Mouse (Mus musculus) B cell, adult 2 months (primary cell): ENCODE measurements around the gene Tm6sf1.
A peak's percentile ranks its signal among the peaks of the same experiment; 100 is the strongest.

Source experiments
- DNase-seq, 2 experiments: peaks; one replicate each; pipeline ENCODE4 v3.0.0; 2022

Gene Tm6sf1

DNA sequence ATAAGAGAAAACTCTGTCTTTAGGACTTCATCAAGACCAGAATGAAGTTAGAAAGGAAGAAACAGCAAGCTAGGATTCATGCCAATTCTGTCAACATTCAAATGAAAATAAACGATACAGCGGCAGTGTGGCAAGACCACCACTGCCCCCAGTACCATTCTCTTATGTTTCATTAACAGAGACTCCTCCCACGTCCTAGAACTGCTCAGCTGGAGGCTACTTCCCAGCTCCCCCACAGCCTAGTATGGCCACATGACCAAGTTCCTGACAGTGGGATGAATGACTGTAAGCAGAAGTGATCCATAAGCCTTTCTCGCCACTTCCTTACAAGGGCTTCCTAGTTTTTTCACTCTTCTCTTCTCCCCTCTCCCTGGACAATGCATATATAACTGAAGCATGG is 45.3 kb downstream of the Tm6sf1 start:
- no peak for DNase-seq

DNA sequence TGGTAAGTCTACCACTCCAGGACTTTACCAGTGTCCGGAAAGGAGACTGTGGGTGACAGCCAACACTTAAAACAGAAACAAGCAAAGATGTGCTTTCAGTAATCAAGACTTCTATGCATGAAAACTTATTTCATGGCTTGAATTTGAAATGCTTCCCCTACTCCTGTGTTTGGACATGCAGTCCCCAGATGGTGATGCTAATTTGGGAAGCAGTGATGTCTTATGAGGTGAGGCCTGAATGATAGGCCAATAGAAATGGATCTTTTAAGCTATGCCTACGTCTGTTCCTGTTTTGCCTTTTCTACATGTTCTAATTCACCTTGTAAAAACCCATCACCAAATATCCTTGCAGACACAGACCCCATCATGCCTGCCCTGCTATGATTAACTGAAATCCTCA is 46.1 kb downstream of the Tm6sf1 start:
- no peak for DNase-seq

DNA sequence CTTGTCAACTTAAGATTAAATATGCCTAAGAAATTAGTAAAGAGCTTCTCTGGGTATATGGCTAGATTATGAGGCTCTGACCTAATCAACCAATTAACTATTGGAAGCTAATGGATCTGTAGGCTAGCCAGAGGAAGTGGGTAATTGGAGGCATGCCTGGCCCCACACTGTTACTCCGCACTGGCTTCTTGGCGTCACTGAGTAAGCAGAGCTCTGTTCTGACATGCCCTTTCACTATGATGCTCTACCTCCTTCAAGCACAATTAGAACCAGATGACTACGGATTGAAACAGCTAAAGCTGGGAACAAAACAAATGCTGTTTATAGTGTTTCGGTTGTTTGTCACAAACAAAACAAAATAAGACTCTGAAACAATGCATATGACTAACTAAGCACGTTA is 59.5 kb downstream of the Tm6sf1 start:
- no peak for DNase-seq

DNA sequence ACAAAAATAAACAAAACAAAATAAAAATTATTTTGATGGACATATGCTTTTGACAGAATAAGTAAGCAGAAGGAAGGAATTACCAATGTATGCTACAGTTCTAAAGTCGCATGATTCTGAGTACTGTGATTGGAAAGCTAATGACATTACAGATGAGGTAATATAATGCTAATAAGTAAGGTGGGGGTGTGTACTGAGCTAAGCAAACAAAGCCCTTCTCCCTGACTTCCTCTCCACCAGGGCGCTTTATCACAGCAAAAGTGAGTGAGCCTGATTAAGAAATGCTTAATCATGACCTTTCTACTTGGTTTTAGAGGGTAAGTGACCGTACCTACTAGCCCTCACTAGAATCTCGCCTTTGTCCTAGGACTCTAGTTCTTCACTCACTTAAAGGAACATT is 61.5 kb downstream of the Tm6sf1 start:
- DNase-seq = no peak

DNA sequence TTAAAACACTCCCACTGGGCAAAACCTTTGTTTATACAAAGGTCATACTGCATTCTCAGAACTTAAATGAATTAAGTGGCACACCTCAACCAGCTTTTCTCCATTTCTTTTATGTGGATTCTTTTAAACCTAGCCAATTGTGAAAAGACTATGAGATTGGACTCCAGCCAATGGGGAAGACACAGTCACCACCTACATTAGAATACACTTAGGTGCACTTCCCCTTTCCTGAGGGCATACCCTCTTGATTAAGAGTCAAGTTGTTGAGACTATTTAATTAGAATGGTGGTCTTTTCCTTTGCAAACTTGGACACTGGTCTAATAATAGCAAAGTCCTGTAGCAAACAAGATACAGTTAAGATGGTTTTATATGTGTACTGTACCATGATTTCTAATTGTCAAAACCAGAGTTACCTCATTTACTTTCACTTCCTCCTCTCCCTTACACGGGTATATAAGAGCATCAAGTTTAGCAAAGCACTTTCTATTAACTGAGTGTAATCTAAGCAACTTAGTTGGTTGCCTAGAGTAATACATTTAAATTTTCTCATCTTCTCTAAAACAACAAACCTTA is 62.7 kb downstream of the Tm6sf1 start:
- DNase-seq = peak; percentile 38 to 45

DNA sequence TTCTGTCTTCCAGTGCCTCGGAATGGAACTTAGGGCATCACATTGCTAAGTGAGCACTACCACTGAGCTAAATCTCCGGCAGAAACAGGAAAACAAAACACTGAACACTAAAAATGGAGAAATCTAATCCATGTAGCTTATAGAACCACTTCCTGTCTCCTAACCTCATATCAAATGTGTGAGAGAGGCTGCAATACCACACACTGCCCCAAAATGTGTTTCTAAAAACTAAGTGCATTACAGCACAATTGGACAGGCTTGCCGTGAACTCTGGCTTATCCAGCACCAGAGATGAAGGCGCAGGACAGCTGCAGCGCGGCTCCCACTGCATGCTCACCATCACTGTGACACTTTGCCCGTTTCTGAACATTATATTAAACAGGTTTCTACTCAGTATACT is 70.2 kb downstream of the Tm6sf1 start:
- DNase-seq = no peak

DNA sequence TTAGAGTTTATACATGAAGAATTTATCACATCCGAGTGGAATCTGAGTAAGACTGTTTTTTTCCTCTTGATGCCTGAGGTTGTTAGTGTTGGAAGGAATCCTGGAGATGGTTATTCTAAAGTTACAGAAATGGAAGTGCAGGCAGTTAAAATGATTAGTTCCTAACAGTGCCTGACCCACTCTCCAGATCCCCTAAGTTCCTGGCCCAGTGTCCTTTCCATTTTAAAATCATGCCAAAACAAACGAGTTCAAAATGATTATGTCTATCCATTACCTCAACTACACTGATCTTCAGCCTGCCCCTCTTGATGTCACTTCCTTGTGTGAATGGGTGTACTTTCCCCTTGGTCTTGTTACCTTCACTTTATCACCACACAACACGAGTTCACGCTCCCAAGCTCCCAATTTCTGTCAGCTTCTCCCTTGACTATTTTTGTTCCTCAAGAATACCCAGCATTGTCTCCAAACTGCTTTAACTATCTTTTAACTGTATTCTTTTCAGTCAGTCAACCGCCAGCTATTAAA is 73.8 kb downstream of the Tm6sf1 start:
- DNase-seq = peak in 1 of 2 experiments; percentile 12

DNA sequence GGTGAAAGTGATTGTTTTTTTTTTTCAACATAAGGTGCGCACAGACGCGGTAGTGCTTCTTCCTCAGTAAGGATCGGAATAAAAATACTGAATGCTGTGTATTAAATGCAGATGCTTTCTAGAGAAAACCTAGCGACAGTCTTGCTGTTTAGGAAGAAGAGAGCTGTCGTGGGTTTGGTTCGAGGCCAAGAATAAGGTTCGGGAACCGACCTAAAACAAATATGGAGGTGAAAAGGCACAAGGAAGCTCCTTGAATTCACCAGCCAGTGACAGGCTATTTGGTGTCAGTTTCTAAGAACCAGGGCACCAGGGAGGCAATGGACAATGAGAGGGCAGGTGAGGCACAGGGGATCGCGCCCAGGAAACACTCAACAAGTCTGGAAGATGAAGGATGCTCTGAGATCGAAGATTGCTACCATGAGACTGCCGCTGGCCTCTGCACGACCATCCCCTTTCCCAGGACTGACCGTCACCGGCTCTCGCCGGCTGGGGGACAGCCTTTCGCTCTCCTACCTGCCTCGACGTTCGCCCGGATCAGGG is 74.3 kb downstream of the Tm6sf1 start:
- DNase-seq = peak in 1 of 2 experiments; percentile 23

DNA sequence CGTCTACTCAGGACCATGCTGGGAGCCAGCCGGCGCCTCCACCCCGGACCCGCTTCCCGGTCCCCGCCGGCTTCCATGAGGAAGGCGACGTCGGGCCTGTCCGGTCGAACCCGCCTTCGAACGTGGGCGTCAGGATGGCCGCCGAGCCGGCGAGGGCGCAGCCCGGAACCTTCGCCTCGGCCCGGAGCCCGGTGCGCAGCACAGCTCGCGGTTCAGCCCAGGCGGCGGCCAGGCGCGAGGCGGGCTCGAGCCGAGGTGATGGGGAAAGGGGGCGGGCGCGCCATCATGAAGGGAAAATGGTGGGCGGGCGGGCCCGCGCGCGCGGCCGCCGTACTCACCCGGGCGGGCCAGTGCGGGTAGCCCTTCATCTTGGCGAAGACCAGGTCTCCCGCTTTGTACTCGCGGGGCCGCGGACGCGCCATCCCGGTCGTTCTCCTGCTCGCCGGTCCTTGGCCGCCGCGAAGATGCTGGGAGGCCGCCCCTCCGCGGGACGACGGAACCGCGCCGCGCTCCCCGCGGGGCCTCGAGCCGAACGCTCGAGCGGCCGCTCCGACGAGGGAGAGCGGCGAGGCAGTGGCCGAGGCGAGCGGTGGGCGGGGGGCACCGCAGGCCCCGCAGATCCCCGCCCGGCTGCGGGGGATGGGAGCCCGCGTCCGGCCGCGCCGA is 74.9 kb downstream of the Tm6sf1 start:
- peak; percentile 44 to 48 for DNase-seq
